9 mouse cellular contexts compared by ENCODE assay signal in genomic region chr5:124036836-124037235, GRCm38 (mm10). TPM values are rescaled to one million over a fixed set of nuclear protein-coding genes. Genes with fewer than 3 reads are reported as not detected.
DNase-seq lines count a peak whose midpoint lies in the region; ATAC-seq and TF ChIP-seq lines count a peak whose summit lies in the region.
"Had no signal": no experiment of that assay in that cellular context is flagged by ENCODE, and none has a peak within 500 bp of the region (broad histone marks: within the 10 kb centered on the region; RNA-seq: fewer than 3 reads in every experiment).

No protein-coding gene starts in this region.

- TF ChIP-seq CTCF in hindbrain, postnatal 0 days (IDR thresholded peaks at IDR 0.05; ENCODE audit: low read depth) = no peak

- peak; percentile 78 for ATAC-seq in midbrain, embryonic 11.5 days (ENCODE audit: low FRiP score)
- no peak for ATAC-seq in midbrain, embryonic 16.5 days
- peak; percentile 63 for ATAC-seq in hindbrain, postnatal 0 days
- ATAC-seq in frontal cortex, adult (ENCODE audit: low TSS enrichment) = no peak
- ATAC-seq: lung, postnatal 0 days; Patski had no signal

- no peak overlapping the region for H3K4me2 ChIP-seq in midbrain, embryonic 11.5 days
- no peak overlapping the region for H3K4me2 ChIP-seq in midbrain, embryonic 16.5 days (ENCODE audit: low read length)
- no peak overlapping the region for H3K4me2 ChIP-seq in hindbrain, postnatal 0 days (ENCODE audit: low read depth, low read length)

- peak overlapping the region; percentile 37 for H3K27ac ChIP-seq in midbrain, embryonic 11.5 days (ENCODE audit: low read depth, low read length)
- H3K27ac ChIP-seq in midbrain, embryonic 16.5 days (ENCODE audit: low read length) = no peak overlapping the region
- H3K27ac ChIP-seq in hindbrain, postnatal 0 days = no peak overlapping the region

- DNase-seq in midbrain, embryonic 11.5 days (ENCODE audit: low spot score, missing footprints) = peak; percentile 92
- DNase-seq in embryo, embryonic 9.5 days (ENCODE audit: extremely low spot score) = peak; percentile 60
- peak; percentile 50 for DNase-seq in hindbrain, postnatal 0 days (ENCODE audit: low spot score)
- peak; percentile 74 for DNase-seq in thymus, postnatal 10 days (ENCODE audit: low spot score in 2 of 2)
- DNase-seq in cerebellum, adult 8-10 months = no peak

- no peaks in the 10 kb centered on the region for H3K27me3 ChIP-seq in midbrain, embryonic 11.5 days (ENCODE audit: control insufficient read depth, insufficient read depth, low read length)
- H3K27me3 ChIP-seq in midbrain, embryonic 16.5 days (ENCODE audit: control insufficient read depth, insufficient read depth, low read depth, low read length) = no peaks in the 10 kb centered on the region
- H3K27me3 ChIP-seq in hindbrain, postnatal 0 days (ENCODE audit: insufficient read depth, low read length) = no peaks in the 10 kb centered on the region
- H3K27me3 ChIP-seq: Patski had no signal

- 36% methylated on average over 5 of the region's 5 CpGs for WGBS in midbrain, embryonic 11.5 days
- WGBS in midbrain, embryonic 16.5 days = 23% methylated on average over 5 of the region's 5 CpGs
- WGBS in hindbrain, postnatal 0 days = 17% methylated on average over 5 of the region's 5 CpGs

- no peaks in the 10 kb centered on the region for H3K9me3 ChIP-seq in midbrain, embryonic 11.5 days (ENCODE audit: control insufficient read depth, low read length)
- H3K9me3 ChIP-seq in midbrain, embryonic 16.5 days (replicated peaks; ENCODE audit: control insufficient read depth, low read length, poor library complexity, severe bottlenecking) = no peaks in the 10 kb centered on the region
- H3K9me3 ChIP-seq in hindbrain, postnatal 0 days (ENCODE audit: low read length) = no peaks in the 10 kb centered on the region

- no peak overlapping the region for H3K4me3 ChIP-seq in midbrain, embryonic 11.5 days (ENCODE audit: low read depth, low read length)
- no peak overlapping the region for H3K4me3 ChIP-seq in midbrain, embryonic 16.5 days (ENCODE audit: low read depth, low read length)
- no peak overlapping the region for H3K4me3 ChIP-seq in hindbrain, postnatal 0 days (ENCODE audit: low read length)

- no peaks in the 10 kb centered on the region for H3K36me3 ChIP-seq in midbrain, embryonic 11.5 days (ENCODE audit: control insufficient read depth, insufficient read depth, low read length)
- no peaks in the 10 kb centered on the region for H3K36me3 ChIP-seq in midbrain, embryonic 16.5 days (ENCODE audit: control insufficient read depth, insufficient read depth, low read length)
- H3K36me3 ChIP-seq in hindbrain, postnatal 0 days (ENCODE audit: insufficient read depth, low read length) = no peaks in the 10 kb centered on the region

- no peak overlapping the region for H3K9ac ChIP-seq in midbrain, embryonic 11.5 days (ENCODE audit: low read length)
- no peak overlapping the region for H3K9ac ChIP-seq in midbrain, embryonic 16.5 days (ENCODE audit: low read depth, low read length)
- no peak overlapping the region for H3K9ac ChIP-seq in hindbrain, postnatal 0 days (replicated peaks; ENCODE audit: low read length)

- peaks cover 10% of the 10 kb centered on the region; the same call in 1 of the 2 replicates for H3K4me1 ChIP-seq in midbrain, embryonic 11.5 days (ENCODE audit: control insufficient read depth, insufficient read depth, low read length)
- H3K4me1 ChIP-seq in midbrain, embryonic 16.5 days (ENCODE audit: control insufficient read depth, insufficient read depth, low read length) = 0 out of 2 replicates have a peak, but pooled peaks cover 2% of the 10 kb centered on the region
- H3K4me1 ChIP-seq in hindbrain, postnatal 0 days (ENCODE audit: insufficient read depth, low read length) = no peaks in the 10 kb centered on the region

RNA-seq across cellular contexts. Expression of gene Vps37b, which starts 4.8 kb away (rescaled TPM):
- 45.5 and 50.7 TPM in 2 replicates for polyA plus RNA-seq in midbrain, embryonic 11.5 days (2014; fragmentation: Nextera tagmentation; extraction: Ambion mirVana)
- polyA plus RNA-seq in midbrain, embryonic 16.5 days (2015; fragmentation: Nextera tagmentation; extraction: Ambion mirVana) = 59.5 and 62.0 TPM in 2 replicates
- 104 and 110 TPM in 2 replicates for total RNA-seq in hindbrain, postnatal 0 days (2014; rRNA removed)
- polyA plus RNA-seq in hindbrain, postnatal 0 days (2015; fragmentation: Nextera tagmentation; extraction: Ambion mirVana) = 94.0 and 95.1 TPM in 2 replicates

RNA-seq across cellular contexts. Expression of gene Abcb9, which starts 58.8 kb away (rescaled TPM):
- polyA plus RNA-seq in midbrain, embryonic 11.5 days (2014; fragmentation: Nextera tagmentation; extraction: Ambion mirVana) = 0.62 and 0.71 TPM in 2 replicates
- 15.5 and 21.7 TPM in 2 replicates for polyA plus RNA-seq in midbrain, embryonic 16.5 days (2015; fragmentation: Nextera tagmentation; extraction: Ambion mirVana)
- 69.3 and 71.2 TPM in 2 replicates for total RNA-seq in hindbrain, postnatal 0 days (2014; rRNA removed)
- 30.8 and 34.5 TPM in 2 replicates for polyA plus RNA-seq in hindbrain, postnatal 0 days (2015; fragmentation: Nextera tagmentation; extraction: Ambion mirVana)

Comparison
In these comparisons a context has a peak if more than half of its experiments do, and no peak if none do; other contexts are left out.
1. ATAC-seq: peak in midbrain, embryonic 11.5 days (single experiment) and hindbrain, postnatal 0 days (single experiment); none in midbrain, embryonic 16.5 days (single experiment) and frontal cortex, adult (single experiment).